Mouse (Mus musculus) layer of hippocampus, postnatal 36 days (tissue): ENCODE measurements around the gene Rnf113a2. TPM values are rescaled to one million over a fixed set of nuclear protein-coding genes. Genes with fewer than 3 reads are reported as not detected.

Source experiments
- DNase-seq, 2 experiments: peaks; one replicate each; pipeline ENCODE4 v3.0.0; 2022
- total RNA-seq, 2 experiments: library from RNA; stranded (reverse); gene quantifications; 2 replicates each; pipeline ENCODE4 v1.2.3; 2021

Rnf113a2 gene
- total RNA-seq, 2 experiments from 2014 or later: 13.9 to 14.9 TPM

DNA sequence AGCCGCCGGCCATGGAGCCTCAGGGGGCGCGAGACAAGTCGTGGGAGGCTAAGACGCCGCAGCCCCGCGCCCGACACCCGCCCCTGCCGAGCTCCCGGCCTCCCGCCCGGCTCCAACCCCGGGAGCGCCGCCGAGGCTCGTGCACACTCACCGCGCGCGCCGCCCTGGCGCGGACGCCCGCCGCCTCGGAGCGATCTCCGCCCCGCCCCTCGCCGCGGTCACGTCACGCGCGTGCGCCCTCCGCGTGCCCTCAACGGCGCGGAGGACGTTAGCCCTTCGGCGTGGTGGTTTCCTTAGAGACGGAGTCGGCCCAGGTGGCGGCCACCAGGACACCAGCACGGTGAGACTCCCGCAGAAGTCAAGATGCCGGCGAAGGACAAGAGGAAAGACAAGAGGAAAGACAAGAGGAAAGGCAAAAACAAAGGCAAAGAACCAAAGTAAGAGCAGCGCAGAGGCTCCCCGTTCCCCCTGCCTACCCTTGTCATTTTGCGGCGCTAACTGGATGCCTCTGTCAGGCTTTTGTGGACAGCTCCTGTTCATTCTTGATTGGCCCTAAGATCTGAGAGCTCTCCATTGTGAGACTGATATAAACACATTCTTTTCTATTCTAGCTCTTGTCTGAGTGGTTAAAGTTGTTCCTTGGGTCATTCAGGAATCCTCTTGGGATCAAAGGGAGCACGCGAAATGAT is 8.0 kb upstream of the Rnf113a2 start, which contains the start of the genes Entpd5 and Bbof1:
TSS of gene Entpd5 (minus strand) at position 211 of the 689 bp plus-strand sequence.
TSS of gene Bbof1 (plus strand) at position 253 of the 689 bp plus-strand sequence.
- DNase-seq: peak; percentile 91 to 93

DNA sequence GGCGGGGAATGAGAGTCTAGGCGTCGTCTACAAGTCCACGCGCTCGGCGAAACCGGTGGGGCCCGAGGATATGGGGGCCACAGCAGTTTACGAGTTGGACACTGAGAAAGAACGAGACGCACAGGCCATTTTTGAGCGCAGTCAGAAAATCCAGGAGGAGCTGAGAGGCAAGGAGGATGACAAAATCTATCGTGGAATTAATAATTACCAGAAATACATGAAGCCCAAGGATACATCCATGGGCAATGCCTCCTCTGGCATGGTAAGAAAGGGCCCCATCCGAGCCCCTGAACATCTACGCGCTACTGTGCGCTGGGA is 568 bp downstream of the Rnf113a2 start:
- no peak for DNase-seq

DNA sequence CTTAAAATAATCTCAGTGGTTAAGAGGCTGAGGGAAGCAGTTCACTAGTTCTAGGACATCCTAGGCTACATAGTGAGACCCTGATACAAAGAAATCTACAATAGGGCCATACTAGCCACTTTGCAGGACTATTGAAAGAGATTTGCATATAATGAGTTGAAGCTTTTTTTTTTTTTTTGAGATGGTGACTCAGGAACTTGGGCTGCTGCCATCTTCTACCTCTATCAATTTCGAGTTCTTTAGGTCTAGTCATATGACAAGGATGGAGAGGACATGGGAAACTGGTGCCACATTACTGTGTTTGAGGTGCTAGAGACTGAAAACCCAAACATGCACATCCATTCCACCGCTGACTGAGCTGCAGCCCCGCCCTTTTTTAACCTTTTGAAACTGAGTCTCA is 7.0 kb downstream of the Rnf113a2 start:
- DNase-seq: no peak

DNA sequence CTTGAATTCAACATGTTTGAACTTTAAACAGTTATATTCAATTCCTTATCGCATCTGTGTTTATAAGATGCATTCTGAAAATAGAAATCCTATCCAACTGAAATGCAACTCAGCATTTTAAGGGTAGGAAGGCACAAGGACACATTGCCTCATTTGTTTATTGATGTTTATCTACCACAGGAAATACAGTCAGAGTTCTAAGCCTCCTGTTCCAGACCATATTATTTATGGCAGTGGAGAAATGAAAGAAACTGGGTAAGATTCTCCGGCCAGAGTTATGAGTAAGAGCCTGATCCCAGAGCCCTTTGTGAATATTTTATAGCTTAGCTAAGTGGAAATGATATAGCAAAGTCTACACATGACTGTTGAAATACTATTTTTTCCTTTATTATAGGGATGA is 12.8 kb downstream of the Rnf113a2 start:
- no peak for DNase-seq

DNA sequence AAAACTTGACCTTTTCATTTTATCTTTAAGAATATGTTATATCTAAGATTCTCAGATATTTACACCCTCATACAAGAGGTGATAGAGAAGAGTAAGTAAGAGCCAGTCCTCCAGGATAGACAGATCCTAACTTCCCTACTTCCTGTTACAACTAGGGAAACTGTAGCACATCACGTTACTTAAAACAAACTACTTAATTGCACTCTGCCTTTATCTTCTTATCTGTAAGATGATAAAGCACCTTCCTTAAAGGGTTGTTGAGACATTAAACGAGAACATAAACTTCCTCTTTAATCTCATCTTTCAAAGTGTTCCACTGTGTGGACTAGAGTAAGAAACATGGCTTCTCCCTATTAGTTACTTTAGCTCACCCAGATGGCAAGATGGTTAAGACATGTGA is 21.7 kb downstream of the Rnf113a2 start:
- no peak for DNase-seq

DNA sequence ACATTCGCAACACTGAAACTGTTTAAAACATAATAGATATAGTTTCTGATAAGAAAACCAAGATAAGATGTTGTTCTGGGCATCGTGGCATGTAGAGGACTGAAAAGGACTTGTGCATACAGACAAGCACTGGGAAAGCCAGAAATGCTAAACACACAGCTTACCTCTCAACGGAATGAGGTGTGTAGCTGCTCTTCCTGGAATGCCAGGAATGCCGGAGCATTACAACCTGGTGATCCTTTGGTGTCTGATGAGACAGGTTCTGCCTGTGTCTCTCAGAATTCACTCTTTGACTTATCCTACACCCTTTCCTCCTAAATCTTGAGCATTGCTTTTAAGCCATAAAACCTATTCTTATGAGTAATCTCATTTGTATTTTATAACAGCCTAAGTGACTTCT is 25.5 kb downstream of the Rnf113a2 start:
- DNase-seq: no peak

DNA sequence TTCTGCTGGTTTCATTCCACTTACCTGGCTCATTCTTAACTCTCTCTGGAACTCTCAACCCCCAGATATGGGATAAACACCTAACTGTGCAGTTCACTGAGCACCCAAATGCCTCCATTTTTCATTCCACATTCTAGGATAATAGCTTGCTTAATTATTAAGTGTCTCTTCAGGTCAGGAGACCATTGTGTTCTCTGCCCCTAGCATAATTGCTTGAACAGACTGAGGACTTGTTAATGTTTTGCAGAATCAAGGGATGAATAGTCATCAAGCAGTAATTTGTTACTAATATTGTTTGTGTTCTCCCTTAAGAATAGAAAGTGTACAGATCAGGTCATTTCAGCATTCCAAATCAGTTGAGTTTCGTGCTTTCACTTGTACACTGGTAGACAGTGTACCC is 30.4 kb downstream of the Rnf113a2 start:
- DNase-seq: no peak

DNA sequence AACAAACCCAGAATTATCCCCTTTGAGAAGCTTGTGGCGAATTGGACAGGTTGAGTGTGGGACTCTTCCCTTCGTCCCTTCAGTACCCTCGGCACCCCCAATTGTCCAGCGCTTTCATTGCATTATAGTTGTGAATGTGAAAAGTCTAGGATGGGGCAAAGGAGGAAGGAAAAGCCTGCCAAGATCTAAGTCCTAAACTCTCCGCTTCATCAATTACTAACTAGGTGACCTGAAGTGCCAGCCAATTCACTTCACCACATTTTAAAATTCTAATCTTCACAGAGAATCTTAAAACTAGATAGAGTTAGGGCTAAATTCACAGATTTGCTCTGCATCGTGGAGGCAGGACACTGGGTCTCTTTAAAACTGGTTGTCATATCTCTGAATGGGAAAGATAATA is 31.2 kb downstream of the Rnf113a2 start:
- no peak for DNase-seq

DNA sequence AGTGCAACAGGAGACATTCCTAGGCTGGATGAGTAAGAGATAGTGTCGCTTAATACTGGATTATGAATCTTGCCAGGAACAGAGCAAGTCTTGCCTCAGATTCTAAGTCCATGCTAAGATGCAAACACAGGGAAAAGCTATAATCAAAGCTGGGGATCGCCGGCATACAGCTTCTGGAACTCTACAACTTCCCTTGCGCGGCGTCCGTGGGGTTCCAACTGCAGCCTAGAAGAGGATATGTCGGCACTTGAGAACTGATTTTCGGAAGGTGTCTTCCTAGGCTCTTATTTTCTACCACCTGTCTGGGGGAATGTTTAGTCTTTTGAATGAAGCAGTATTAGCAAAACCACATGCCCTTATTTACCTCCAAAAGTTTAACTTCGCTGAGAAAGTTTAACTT is 32.9 kb downstream of the Rnf113a2 start:
- DNase-seq: no peak

DNA sequence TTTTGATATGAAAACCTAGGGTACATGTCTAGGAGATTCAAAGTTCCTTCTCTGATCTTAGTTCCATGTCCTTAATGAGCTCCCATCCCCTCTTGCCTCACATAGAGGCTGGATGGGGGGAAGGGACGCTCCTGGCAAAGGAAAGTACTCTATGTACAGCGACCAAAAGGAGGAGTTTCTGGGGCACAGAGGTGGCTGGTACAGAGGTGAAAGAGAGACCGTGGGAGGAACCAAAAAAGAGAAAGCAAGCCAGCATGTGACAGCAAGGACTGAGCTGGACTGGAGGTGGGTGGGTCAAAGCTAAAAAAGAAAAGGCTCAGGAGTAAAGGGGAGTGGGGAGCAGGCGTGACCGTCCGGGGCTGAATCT is 33.3 kb downstream of the Rnf113a2 start:
- no peak for DNase-seq

DNA sequence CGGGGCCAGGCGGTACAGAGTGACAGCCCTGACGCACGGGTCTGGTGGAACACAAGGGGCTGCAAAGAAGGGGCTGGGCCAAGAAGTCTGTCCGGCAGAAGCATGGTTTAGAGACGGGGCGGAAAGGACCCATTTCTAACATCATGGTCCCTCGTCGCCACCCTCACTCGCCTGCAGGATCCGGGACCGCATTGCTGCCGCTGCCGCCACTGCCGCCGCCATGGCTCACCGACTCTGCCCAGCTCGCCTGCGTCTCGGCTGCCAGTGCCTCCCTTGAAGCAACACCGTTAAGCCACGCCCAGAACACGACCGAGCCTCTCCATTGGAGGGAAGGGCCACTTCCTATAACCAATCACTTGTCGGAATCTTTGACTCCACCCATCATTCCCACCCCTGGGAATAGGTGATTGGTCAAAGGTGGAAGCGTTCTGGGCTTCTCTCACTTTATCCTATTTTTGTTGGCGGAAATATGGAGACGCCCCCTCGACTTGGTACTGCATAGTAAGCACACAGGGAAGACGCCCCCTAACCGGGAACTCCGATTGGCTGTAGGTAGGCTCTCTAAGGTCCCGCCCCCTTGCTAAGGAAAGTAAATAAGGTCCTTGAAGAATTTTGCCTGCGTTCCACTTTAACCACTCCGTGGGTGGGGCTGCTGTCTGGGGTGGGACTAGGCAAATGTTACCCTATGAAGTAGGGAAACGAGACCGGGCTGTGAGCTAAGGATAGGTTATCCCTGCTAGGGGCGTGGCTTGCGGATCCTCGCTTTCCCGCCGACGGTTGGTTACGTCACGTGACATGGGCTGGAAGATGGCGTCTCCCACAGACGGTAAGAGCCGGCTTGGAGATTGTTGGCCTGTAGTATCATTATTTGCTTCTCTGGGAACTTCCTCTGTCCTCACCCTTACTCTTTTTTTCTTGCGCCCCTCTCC is 34.0 kb downstream of the Rnf113a2 start, which contains the start of the genes Aldh6a1 and Lin52:
TSS of gene Aldh6a1 (minus strand) at position 287 of the 929 bp plus-strand sequence.
TSS of gene Lin52 (plus strand) at position 705 of the 929 bp plus-strand sequence.
- DNase-seq: peak; percentile 93 to 95

DNA sequence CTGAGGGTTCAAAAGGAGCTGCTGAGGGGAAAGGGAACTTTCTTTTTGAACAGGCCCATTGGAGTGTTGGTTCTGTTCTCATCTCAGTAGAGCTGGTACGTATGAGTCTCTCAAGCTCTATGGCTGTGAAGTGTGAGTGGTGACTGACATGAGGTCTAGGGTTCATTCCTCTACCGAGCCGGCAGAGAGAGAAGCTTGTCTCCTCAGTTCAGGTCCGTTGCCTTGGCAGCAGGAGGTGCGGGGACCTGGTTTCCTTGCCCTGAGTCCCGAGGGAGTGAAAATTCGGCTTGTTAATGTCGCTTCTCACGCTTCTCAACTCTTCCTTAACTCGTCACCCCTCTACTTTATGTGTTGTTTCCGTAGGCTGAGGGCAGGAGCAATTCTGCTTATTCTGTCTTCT is 34.8 kb downstream of the Rnf113a2 start:
- DNase-seq: no peak

DNA sequence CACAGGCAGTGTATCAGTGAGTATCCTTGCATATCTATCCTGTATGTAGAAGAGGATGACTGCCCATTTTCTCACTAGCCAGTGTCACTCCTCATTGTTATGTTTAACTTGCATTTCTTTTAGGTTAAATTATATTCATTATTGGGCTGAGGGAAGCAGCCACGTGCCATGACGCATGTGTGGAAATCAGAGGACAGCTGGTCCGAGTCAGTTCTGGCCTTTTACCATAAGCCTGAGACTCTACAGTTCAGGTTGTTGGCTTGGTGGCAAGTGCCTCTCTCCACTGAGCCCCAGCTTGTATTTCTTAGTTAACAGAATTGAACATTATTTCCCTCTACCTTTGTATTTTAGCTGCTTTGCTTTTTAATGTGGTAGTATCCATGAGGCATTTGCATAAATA is 39.9 kb downstream of the Rnf113a2 start:
- no peak for DNase-seq

DNA sequence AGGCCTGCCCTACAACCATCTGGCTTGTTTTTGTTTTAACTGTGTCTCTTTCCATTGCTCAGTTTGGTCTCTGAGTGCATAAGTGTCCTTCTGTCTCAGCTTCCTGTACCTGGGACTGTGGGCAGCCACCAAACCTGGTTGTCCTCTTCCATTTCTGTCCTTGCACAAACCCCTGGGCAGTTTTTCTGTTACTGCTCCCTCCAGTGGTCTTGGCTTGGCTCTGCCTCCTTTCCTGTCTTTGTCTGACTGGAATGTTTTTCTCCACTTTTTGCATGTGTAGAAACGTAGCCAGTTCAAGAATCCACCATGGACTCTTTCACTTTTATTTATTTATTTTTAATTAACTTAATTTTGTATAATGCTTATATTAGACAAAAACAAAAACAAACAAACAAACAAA is 42.8 kb downstream of the Rnf113a2 start:
- DNase-seq: no peak

DNA sequence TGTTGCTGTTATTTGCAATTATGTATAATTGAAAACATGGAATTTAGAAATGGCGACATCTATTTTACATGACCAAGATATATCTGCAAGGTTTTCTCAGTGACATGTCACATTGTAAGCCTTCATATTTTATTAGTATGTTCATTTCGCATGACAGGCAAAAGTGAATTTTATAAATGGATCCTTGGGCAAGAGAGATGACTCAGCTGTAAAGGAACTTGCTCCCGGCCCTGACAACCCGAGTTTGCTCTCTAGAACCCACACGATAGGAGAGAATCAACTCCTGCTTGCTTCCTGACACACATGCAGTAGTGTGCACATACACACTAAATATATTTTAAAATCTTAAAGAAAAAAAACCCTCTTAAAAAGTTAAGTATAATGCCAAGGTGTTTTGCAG is 44.4 kb downstream of the Rnf113a2 start:
- DNase-seq: no peak

DNA sequence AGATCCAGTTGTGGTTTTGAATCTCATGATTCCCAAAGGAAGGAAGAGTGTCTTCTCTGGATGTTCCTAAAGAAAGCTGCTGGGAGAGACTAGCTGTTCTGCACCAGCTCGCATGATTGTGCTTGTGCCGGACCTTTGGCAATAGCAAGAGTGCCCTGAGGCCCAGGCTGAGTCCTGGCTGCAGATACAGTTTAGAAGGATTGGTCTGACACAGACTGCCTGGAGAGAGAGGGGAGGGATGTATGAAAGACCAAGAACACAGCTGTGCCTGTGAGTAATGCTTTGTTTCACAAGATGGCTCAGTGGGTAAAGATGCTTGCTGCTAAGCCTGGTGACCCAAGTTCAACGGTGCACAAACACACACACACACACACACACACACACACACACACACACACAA is 45.9 kb downstream of the Rnf113a2 start:
- no peak for DNase-seq

Other genes starting within 250 kb of the Rnf113a2 start
- gene Elmsan1, start 198.3 kb upstream of the Rnf113a2 start, total RNA-seq: 10 to 100 TPM; 21.0 to 24.1 TPM
- 10 to 100 TPM; 38.2 to 40.3 TPM for gene Ptgr2, start 132.0 kb upstream of the Rnf113a2 start, total RNA-seq
- 10 to 100 TPM; 38.5 to 42.4 TPM for gene Zfp410, start 100.3 kb upstream of the Rnf113a2 start, total RNA-seq
- gene Coq6, start 55.5 kb upstream of the Rnf113a2 start, total RNA-seq: 10 to 100 TPM; 24.6 to 25.3 TPM
- gene Fam161b, start 55.4 kb upstream of the Rnf113a2 start, total RNA-seq: 10 to 100 TPM; 11.1 to 12.1 TPM
- gene Entpd5, start 8.2 kb upstream of the Rnf113a2 start, total RNA-seq: 10 to 100 TPM; 22.9 to 25.2 TPM
- 10 to 100 TPM; 12.4 to 12.5 TPM for gene Bbof1, start 8.1 kb upstream of the Rnf113a2 start, total RNA-seq
- gene Aldh6a1, start 33.8 kb downstream of the Rnf113a2 start, total RNA-seq: 10 to 100 TPM; 45.7 to 45.8 TPM
- 10 to 100 TPM; 22.6 to 24.1 TPM for gene Lin52, start 34.2 kb downstream of the Rnf113a2 start, total RNA-seq
- under 1 TPM in 1 of 2 experiments, not detected in 1; 0.12 TPM for gene Vsx2, start 152.6 kb downstream of the Rnf113a2 start, total RNA-seq
- 10 to 100 TPM; 12.6 to 15.2 TPM for gene Abcd4, start 200.2 kb downstream of the Rnf113a2 start, total RNA-seq
- not detected for gene Vrtn, start 223.8 kb downstream of the Rnf113a2 start, total RNA-seq